Mouse (Mus musculus): Measurements from ENCODE around the gene Zfp972.
"Not testable (repeated sequence)": the region's sequence is repeated elsewhere in the genome, so short reads cannot be mapped to it uniquely, and the experiment has no call there.

Gene Zfp972

GRCm38 (mm10) chr2:177925563-177926103 is at the start of gene Zfp972:
Zfp972 (minus strand) TSS chr2:177925613.
- in situ Hi-C loops (cut with MboI; ENCODE audit: low pct_unique_long_range_greater_than_20kb in 1 of 2, low sequenced_read_pairs in 2 of 2, unreplicated experiment in 1 of 2): not testable (repeated sequence)

- in situ Hi-C loops (cut with MboI; ENCODE audit: low pct_unique_long_range_greater_than_20kb in 1 of 2, low sequenced_read_pairs in 2 of 2, unreplicated experiment in 1 of 2): not testable (repeated sequence)
Observed at GRCm38 (mm10) chr2:177974814-177975213, 49.4 kb upstream of the Zfp972 start.

- in situ Hi-C loops (cut with MboI; ENCODE audit: low pct_unique_long_range_greater_than_20kb in 1 of 2, low sequenced_read_pairs in 2 of 2, unreplicated experiment in 1 of 2): not testable (repeated sequence)
Observed at GRCm38 (mm10) chr2:177957145-177957544, 31.7 kb upstream of the Zfp972 start, which contains the start of gene Gm14326. Gm14326 (minus strand) TSS chr2:177957297.

GRCm38 (mm10) chr2:177956734-177957133 is 31.3 kb upstream of the Zfp972 start:
- in situ Hi-C loops (cut with MboI; ENCODE audit: low pct_unique_long_range_greater_than_20kb in 1 of 2, low sequenced_read_pairs in 2 of 2, unreplicated experiment in 1 of 2): not testable (repeated sequence)

DNA sequence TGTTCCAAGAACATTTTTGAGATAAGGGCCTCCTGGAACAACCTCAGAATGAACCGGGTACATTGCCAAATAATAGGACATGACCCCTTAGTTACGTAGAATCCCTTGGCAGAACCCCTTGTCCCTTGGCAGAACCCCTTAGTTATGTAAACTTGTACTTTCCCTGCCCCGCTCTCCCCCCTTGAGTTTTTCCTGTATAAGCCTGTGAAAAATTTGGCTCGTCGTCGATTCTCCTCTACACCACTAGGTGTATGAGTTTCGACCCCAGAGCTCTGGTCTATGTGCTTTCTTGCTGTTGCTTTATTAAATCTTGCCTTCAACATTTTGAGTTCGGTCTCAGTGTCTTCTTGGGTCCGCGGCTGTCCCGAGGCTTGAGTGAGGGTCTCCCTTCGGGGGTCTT is 22.1 kb downstream of the Zfp972 start:
- in situ Hi-C loops (cut with MboI; ENCODE audit: low pct_unique_long_range_greater_than_20kb in 1 of 2, low sequenced_read_pairs in 2 of 2, unreplicated experiment in 1 of 2): not testable (repeated sequence)

DNA sequence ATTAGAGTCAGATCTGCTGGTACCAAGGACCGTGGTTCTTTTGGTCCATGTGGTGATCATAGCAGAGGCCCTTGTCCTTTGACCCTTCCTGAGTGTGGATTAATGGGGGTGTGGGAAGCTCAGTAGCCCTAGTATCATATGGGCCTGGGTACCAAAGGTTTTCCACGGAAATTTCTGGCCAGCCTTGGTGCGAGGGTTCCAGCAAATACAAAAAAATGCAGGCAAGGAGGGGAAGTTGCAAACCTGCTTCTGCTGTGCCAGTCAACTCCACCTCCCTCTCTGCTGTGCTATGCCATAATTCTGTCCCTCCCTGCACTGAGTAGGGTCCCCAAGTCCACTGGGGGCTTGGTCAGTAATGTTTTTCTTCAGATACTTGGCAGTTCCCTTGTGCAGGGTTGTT is 27.2 kb downstream of the Zfp972 start:
- in situ Hi-C loops (cut with MboI; ENCODE audit: low pct_unique_long_range_greater_than_20kb in 1 of 2, low sequenced_read_pairs in 2 of 2, unreplicated experiment in 1 of 2): not testable (repeated sequence)

GRCm38 (mm10) chr2:177897046-177897578 is 28.3 kb downstream of the Zfp972 start, which contains the start of gene Gm14327:
Gm14327 (plus strand) TSS chr2:177897096.
- in situ Hi-C loops (cut with MboI; ENCODE audit: low pct_unique_long_range_greater_than_20kb in 1 of 2, low sequenced_read_pairs in 2 of 2, unreplicated experiment in 1 of 2): not testable (repeated sequence)

GRCm38 (mm10) chr2:177887743-177888142 is 37.7 kb downstream of the Zfp972 start:
- in situ Hi-C loops (cut with MboI; ENCODE audit: low pct_unique_long_range_greater_than_20kb in 1 of 2, low sequenced_read_pairs in 2 of 2, unreplicated experiment in 1 of 2): not testable (repeated sequence)

GRCm38 (mm10) chr2:177862254-177862653 is 63.2 kb downstream of the Zfp972 start:
- in situ Hi-C loops (cut with MboI; ENCODE audit: low pct_unique_long_range_greater_than_20kb in 1 of 2, low sequenced_read_pairs in 2 of 2, unreplicated experiment in 1 of 2): not testable (repeated sequence)

Data from mouse embryonic stem cell (cell line).